ENCODE assay signal across 1 mouse cellular context in the genomic region with DNA sequence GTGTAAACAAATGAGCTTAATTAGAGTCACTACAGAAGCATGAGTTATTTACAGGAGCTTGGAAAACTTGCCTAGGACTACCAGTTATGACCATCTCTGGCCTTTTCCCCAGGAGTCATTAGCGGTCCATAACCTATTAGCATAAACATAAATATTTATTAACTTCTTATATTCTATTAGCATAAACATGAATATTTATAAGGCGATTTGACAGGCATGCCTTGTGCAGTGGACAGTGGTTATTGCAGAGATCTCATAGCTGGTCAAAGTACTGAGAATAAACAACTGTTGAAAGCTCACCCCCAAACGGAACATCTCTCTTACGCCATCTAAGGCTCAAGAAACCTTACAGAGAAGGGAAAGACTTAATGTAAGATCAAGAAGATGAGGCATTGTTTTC.
TF ChIP-seq lines count a peak whose summit lies in the region.

No protein-coding gene starts in this region.

TF ChIP-seq in CH12.LX, 34 proteins besides CTCF, POLR2A, EP300 and RAD21:
- TF ChIP-seq MAZ (IDR thresholded peaks at IDR 0.05; ENCODE audit: low read depth, low read length) = no peak
- no peak for TF ChIP-seq GABPA (IDR thresholded peaks at IDR 0.05; ENCODE audit: insufficient replicate concordance, low read depth, low read length)
- TF ChIP-seq CHD1 (IDR thresholded peaks at IDR 0.05; ENCODE audit: low read depth, low read length) = no peak
- TF ChIP-seq NELFE (IDR thresholded peaks at IDR 0.05; ENCODE audit: low read depth, low read length) = no peak
- no peak for TF ChIP-seq E2F4 (IDR thresholded peaks at IDR 0.05; ENCODE audit: insufficient replicate concordance, low read depth, low read length)
- no peak for TF ChIP-seq HCFC1 (IDR thresholded peaks at IDR 0.05; ENCODE audit: low read depth, low read length)
- TF ChIP-seq ELF1 (IDR thresholded peaks at IDR 0.05; ENCODE audit: low read depth, low read length) = no peak
- TF ChIP-seq RCOR1 (conservative IDR thresholded peaks at IDR 0.05; ENCODE audit: low read depth, low read length) = no peak
- no peak for TF ChIP-seq MAFK (IDR thresholded peaks at IDR 0.05; ENCODE audit: insufficient replicate concordance, low read length)
- no peak for TF ChIP-seq ETS1 (conservative IDR thresholded peaks at IDR 0.05; ENCODE audit: low read depth, low read length)
- TF ChIP-seq MEF2A (IDR thresholded peaks at IDR 0.05; ENCODE audit: borderline replicate concordance, low read depth, low read length) = no peak
- TF ChIP-seq MXI1 (IDR thresholded peaks at IDR 0.05; ENCODE audit: low read depth, low read length) = no peak
- no peak for TF ChIP-seq TBP (conservative IDR thresholded peaks at IDR 0.05; ENCODE audit: low read depth, low read length)
- no peak for TF ChIP-seq BHLHE40 (IDR thresholded peaks at IDR 0.05; ENCODE audit: low read depth, low read length)
- no peak for TF ChIP-seq SMC3 (IDR thresholded peaks at IDR 0.05; ENCODE audit: low read depth, low read length)
- TF ChIP-seq JUN (IDR thresholded peaks at IDR 0.05; ENCODE audit: insufficient read depth, low read depth, low read length) = no peak
- no peak for TF ChIP-seq IRF4 (IDR thresholded peaks at IDR 0.05; ENCODE audit: low read depth, low read length)
